Mouse (Mus musculus) liver, embryonic 11.5 days (tissue): ENCODE measurements around the gene Nalcn. TPM values are rescaled to one million over a fixed set of nuclear protein-coding genes. Genes with fewer than 3 reads are reported as not detected.

Experiments used
- ATAC-seq: fragments of 200-750 bp; cut with Nextera tagmentation; replicated peaks from 2 replicates; pipeline ENCODE4 v1.8.0; 2017; ENCODE audit warnings: moderate number of reproducible peaks, mild to moderate bottlenecking, moderate TSS enrichment, moderate library complexity; ENCODE audit not compliant: low FRiP score
- DNase-seq: peaks from one replicate; pipeline ENCODE4 v3.0.0-alpha.2; 2017; ENCODE audit warnings: low spot score
- H3K27ac ChIP-seq: fragments of 300-500 bp; sonication (generic); 2 replicates; pipeline ENCODE4 v1.5.1; 2014; ENCODE audit warnings: mild to moderate bottlenecking, low read depth, low read length, control low read depth
- H3K27me3 ChIP-seq: fragments of 300-500 bp; sonication (generic); replicated peaks from 2 replicates; pipeline ENCODE4 v1.6.1; 2014; ENCODE audit warnings: low read length, mixed read lengths; ENCODE audit not compliant: control insufficient read depth, insufficient read depth
- H3K36me3 ChIP-seq: fragments of 300-500 bp; sonication (generic); 2 replicates; pipeline ENCODE4 v1.6.1; 2014; ENCODE audit warnings: mild to moderate bottlenecking, low read length, moderate library complexity, mixed read lengths; ENCODE audit not compliant: control insufficient read depth, insufficient read depth
- H3K4me1 ChIP-seq: fragments of 300-500 bp; sonication (generic); replicated peaks from 2 replicates; pipeline ENCODE4 v1.6.1; 2014; ENCODE audit warnings: low read length, mixed read lengths; ENCODE audit not compliant: control insufficient read depth, insufficient read depth
- H3K4me2 ChIP-seq: fragments of 300-500 bp; sonication (generic); 2 replicates; pipeline ENCODE4 v1.6.1; 2014; ENCODE audit warnings: mild to moderate bottlenecking, control low read depth, moderate library complexity
- H3K4me3 ChIP-seq: fragments of 300-500 bp; sonication (generic); 2 replicates; pipeline ENCODE4 v1.5.1; 2014; ENCODE audit warnings: low read depth, low read length, control low read depth
- H3K9ac ChIP-seq: fragments of 300-500 bp; sonication (generic); 2 replicates; pipeline ENCODE4 v1.6.1; 2014; ENCODE audit warnings: low read depth, low read length, control low read depth
- H3K9me3 ChIP-seq: fragments of 300-500 bp; sonication (generic); 2 replicates; pipeline ENCODE4 v1.6.1; 2016; ENCODE audit warnings: low read length, inconsistent platforms, mixed read lengths; ENCODE audit not compliant: control insufficient read depth
- WGBS: fragments of 180-500 bp; shearing (Covaris S2); extraction: QIAGEN DNeasy Blood & Tissue Kit; methylation state at CpG from one replicate; pipeline ENCODE4 v1.1.7; 2014; 5-methylcytosine and 5-hydroxymethylcytosine counted together
- polyA plus RNA-seq: library from polyadenylated mRNA; unstranded; fragments of >200 nt; fragmentation: Nextera tagmentation; extraction: Ambion mirVana; gene quantifications from 2 replicates; pipeline ENCODE4 v1.2.1, GENCODE M21; 2014

Gene Nalcn
- polyA plus RNA-seq, 1 experiment from 2014 or later: 0.07 TPM

DNA sequence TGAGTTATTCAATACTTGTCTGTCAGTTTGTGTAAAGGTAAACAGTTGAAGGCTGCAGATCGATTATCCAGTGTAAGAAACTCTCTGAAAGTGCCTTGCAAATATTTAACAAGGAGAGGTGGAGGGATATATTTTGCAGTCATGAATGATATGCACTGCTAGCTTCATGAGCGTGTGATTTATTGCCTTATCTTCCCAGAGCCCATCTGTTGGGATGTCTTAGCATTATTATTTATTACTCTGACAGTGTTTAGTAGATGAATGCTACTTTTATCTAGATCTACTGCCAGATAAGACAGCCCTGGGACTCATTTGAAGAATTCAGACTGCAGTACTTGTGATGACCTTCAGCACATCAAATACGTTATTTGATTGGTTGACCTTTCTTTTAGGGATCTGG is 31.7 kb downstream of the Nalcn start:
- 46% methylated on average over 3 of the region's 3 CpGs for WGBS
- Histone ChIP-seq H3K9ac (no peak overlapping the region), H3K27ac (no peak overlapping the region), H3K4me1 (no peaks in the 10 kb centered on the region), H3K27me3 (no peaks in the 10 kb centered on the region), H3K4me3 (no peak overlapping the region), H3K36me3 (no peaks in the 10 kb centered on the region), H3K4me2 (no peak overlapping the region), H3K9me3 (no peaks in the 10 kb centered on the region)
- DNase-seq (no peak), ATAC-seq (no peak)

DNA sequence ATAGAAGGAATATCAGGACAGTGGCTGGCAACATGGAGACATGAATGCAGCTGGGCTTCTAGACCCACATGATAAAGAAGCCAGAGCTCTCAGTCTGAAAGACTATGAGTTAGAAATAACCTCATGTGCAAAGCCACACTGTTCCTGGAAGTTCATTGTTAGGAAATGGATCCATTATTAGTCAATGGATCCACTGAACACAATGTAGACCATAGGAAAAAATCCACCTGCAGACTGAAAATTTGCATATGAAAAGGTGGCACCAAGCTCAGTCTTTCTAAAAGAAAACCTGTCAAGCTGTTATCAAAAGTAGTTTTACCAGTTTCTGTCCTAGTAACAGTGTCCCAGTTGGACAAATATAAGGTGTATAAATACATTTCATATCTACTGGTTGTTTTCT is 39.5 kb downstream of the Nalcn start:
- Histone ChIP-seq H3K9me3 (no peaks in the 10 kb centered on the region), H3K4me1 (no peaks in the 10 kb centered on the region), H3K4me3 (no peak overlapping the region), H3K27ac (no peak overlapping the region), H3K9ac (no peak overlapping the region), H3K27me3 (no peaks in the 10 kb centered on the region), H3K36me3 (no peaks in the 10 kb centered on the region), H3K4me2 (no peak overlapping the region)
- no peak for DNase-seq
- ATAC-seq: no peak

DNA sequence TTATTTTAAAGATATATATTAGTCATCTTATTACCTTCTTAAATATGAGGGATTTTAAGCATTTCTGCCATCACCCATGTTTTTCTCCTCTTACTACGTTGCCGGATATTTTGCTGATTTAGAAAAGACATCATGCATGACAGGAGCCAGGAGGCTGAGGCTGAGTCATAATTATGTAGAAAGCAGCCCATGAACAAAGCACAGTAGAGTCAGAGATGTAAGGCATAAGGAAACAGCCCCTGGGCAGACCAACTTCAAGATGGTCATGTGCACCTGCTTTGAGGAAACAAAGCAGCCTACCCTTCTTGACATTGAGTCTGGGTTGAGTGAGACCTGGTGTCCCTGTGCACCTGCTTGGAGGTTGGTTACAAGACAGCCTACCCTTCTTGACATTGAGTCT is 44.5 kb downstream of the Nalcn start:
- ATAC-seq (no peak), DNase-seq (no peak)
- Histone ChIP-seq H3K9me3 (no peaks in the 10 kb centered on the region), H3K4me1 (no peaks in the 10 kb centered on the region), H3K27ac (no peak overlapping the region), H3K9ac (no peak overlapping the region), H3K27me3 (no peaks in the 10 kb centered on the region), H3K4me2 (no peak overlapping the region), H3K4me3 (no peak overlapping the region), H3K36me3 (no peaks in the 10 kb centered on the region)
- WGBS: 97% methylated on average over 2 of the region's 2 CpGs

DNA sequence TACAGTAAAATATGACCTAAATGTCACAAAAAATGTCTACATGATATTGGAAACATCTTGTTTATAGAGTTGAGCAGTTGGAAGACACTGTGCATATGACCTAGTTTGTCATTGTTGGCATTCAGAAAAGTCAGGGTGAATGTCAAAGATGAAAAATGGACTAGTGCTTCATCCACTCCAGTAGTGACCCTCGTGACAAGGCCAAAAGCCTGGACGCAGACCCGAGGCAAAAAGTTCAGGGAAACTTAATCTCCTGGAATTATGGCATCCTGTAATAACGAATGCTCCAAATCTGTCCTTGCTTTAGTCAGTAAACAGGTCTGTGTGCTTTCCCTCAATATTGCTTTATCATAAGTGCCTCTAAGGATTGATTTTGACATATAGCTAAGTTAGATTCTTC is 51.6 kb downstream of the Nalcn start:
- no peak for ATAC-seq
- H3K36me3 ChIP-seq: no peaks in the 10 kb centered on the region

DNA sequence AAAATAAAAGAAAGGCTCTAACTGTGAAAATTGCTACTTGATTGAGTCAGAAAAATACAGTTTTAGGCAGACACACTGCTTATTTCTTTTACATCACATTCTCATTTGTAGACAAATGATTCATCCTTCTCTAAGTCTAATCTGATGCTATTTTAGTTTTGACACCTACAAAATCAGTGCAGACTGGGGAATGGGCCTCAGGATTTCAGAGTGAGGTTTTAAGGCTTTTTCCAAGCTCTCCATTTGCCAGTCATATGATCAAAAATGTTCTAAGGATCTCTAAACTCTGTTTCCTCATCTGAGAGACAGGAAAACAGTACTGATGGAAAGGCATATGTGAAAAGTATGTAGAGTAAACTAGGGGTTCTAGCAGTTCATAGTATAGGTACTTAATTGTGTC is 52.0 kb downstream of the Nalcn start:
- no peaks in the 10 kb centered on the region for H3K9me3 ChIP-seq
- no peak overlapping the region for H3K9ac ChIP-seq
- H3K27ac ChIP-seq: no peak overlapping the region
- H3K27me3 ChIP-seq: no peaks in the 10 kb centered on the region
- no peaks in the 10 kb centered on the region for H3K4me1 ChIP-seq
- H3K4me3 ChIP-seq: no peak overlapping the region
- ATAC-seq: no peak
- DNase-seq: no peak
- no peaks in the 10 kb centered on the region for H3K36me3 ChIP-seq
- H3K4me2 ChIP-seq: no peak overlapping the region

More for the DNA sequence above, 51.6 kb downstream of the Nalcn start:
- DNase-seq: no peak
- Histone ChIP-seq H3K9me3 (no peaks in the 10 kb centered on the region), H3K4me3 (no peak overlapping the region), H3K4me2 (no peak overlapping the region), H3K27me3 (no peaks in the 10 kb centered on the region), H3K9ac (no peak overlapping the region), H3K4me1 (no peaks in the 10 kb centered on the region), H3K27ac (no peak overlapping the region)
- 73% methylated on average over 4 of the region's 4 CpGs for WGBS

DNA sequence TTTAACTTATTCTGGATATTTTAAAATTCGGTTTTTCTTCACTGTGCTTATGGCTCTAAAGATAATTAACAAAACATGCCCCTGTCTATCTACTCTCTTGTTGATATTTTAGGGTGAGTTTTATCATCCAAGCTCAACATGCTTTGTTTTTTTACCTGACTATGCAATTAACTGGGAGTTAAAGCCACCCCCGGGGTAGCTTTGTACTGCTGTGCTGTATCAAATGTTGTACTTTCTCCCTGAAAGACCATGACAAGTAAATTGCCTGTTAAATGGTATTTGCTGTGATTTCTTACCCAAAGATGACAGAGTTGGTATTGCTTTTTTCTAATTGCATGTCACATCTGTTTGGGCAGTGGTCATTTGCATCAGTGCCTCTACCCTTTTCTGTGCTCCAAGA is 60.3 kb downstream of the Nalcn start:
- ATAC-seq (no peak), DNase-seq (no peak)
- no peak overlapping the region for H3K4me2 ChIP-seq
- no peak overlapping the region for H3K9ac ChIP-seq
- H3K27me3 ChIP-seq: no peaks in the 10 kb centered on the region
- H3K4me1 ChIP-seq: no peaks in the 10 kb centered on the region
- no peak overlapping the region for H3K27ac ChIP-seq
- H3K36me3 ChIP-seq: no peaks in the 10 kb centered on the region
- WGBS: 64% methylated on average over 2 of the region's 2 CpGs
- no peak overlapping the region for H3K4me3 ChIP-seq
- H3K9me3 ChIP-seq: no peaks in the 10 kb centered on the region

DNA sequence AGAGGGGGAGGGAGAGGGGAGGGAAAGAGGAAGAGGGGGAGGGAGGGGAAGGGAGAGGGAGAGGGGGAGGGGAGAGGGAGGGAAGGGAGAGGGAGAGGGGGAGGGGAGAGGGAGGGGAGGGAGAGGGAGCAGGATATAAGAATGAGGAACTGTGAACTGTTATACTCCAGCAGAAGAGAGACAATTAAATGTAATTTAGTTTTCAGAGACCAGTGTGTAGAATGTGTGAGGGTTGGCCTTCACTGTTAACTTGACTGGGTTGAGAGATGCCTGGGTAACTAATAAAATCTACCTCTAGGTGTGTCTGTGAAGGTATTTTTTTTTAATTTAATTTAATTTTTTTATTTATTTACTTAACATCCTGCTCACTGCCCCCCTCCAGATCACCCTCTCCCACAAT is 71.4 kb downstream of the Nalcn start:
- no peak overlapping the region for H3K4me3 ChIP-seq
- no peak for DNase-seq
- H3K36me3 ChIP-seq: no peaks in the 10 kb centered on the region
- H3K9ac ChIP-seq: no peak overlapping the region
- H3K9me3 ChIP-seq: no peaks in the 10 kb centered on the region
- H3K27ac ChIP-seq: no peak overlapping the region
- no peak overlapping the region for H3K4me2 ChIP-seq
- H3K4me1 ChIP-seq: no peaks in the 10 kb centered on the region
- ATAC-seq: no peak
- H3K27me3 ChIP-seq: no peaks in the 10 kb centered on the region

DNA sequence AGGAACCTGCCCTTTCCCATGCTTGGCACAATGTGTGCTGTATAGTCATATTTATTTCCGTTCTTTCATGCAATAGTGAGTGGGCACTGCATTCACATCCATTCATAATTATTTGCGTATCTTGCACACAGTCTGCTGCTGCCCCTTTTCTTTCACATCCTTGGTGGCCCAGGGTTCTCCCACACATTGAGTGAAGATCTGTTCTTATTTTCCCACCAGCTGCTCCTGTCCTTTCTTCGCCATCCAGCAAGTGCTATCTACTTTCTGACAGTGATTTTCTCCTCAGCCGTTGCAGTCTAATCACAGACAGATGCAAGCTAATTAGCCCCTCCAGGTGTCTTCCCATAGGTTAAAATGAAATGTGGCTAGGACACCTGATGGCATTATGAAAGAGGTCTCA is 72.0 kb downstream of the Nalcn start:
- H3K9ac ChIP-seq: no peak overlapping the region
- H3K4me1 ChIP-seq: no peaks in the 10 kb centered on the region
- no peak overlapping the region for H3K27ac ChIP-seq
- DNase-seq: no peak
- no peaks in the 10 kb centered on the region for H3K27me3 ChIP-seq
- no peaks in the 10 kb centered on the region for H3K9me3 ChIP-seq
- no peaks in the 10 kb centered on the region for H3K36me3 ChIP-seq
- 63% methylated on average over 4 of the region's 4 CpGs for WGBS
- H3K4me3 ChIP-seq: no peak overlapping the region
- ATAC-seq: no peak
- H3K4me2 ChIP-seq: no peak overlapping the region

DNA sequence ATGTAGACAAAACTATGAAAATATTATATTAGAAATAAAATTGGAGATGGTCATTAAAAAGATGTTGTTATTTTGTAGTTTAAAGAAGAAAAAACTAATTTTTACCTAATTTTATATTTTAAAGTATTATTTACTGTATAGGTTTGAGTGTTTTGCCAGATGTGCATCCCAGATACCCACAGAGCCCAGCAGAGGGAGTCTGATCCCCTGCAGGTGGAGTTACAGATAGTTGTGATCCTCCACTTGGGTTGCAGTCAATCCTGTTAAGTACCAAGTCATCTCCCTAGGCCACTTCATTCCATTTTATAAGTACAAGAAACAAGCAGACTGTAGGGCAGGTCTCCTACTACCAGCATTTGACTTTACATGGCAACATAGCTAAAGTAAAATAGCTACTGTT is 84.6 kb downstream of the Nalcn start:
- DNase-seq: no peak
- H3K9me3 ChIP-seq: no peaks in the 10 kb centered on the region
- no peaks in the 10 kb centered on the region for H3K27me3 ChIP-seq
- H3K4me2 ChIP-seq: no peak overlapping the region
- H3K4me3 ChIP-seq: no peak overlapping the region
- no peaks in the 10 kb centered on the region for H3K36me3 ChIP-seq
- no peak overlapping the region for H3K27ac ChIP-seq
- no peak for ATAC-seq
- no peak overlapping the region for H3K9ac ChIP-seq
- no peaks in the 10 kb centered on the region for H3K4me1 ChIP-seq
